Mouse (Mus musculus) CH12.LX (cell line): ENCODE data around the gene Trib3.

Experiments used
- CTCF ChIP-seq, 2 experiments: IDR thresholded peaks in 1 of 2; conservative IDR thresholded peaks in 1 of 2; 2 replicates each; pipeline ENCODE4 v1.5.1; 2011 to 2012; ENCODE audit warnings: low read depth in 2 of 2, low read length in 2 of 2, improper control_type of control experiment in 1 of 2, inconsistent platforms in 1 of 2, mild to moderate bottlenecking in 1 of 2, moderate library complexity in 1 of 2
- ETS1 ChIP-seq: conservative IDR thresholded peaks from 2 replicates; pipeline ENCODE4 v1.6.1; 2012; ENCODE audit warnings: low read depth, mild to moderate bottlenecking, inconsistent platforms, low read length, improper control_type of control experiment, moderate library complexity
- NELFE ChIP-seq: IDR thresholded peaks from 2 replicates; pipeline ENCODE4 v1.6.1; 2011; ENCODE audit warnings: low read depth, low read length, improper control_type of control experiment
- USF1 ChIP-seq: IDR thresholded peaks from 2 replicates; pipeline ENCODE4 v1.6.1; 2014; ENCODE audit warnings: low read depth, mild to moderate bottlenecking, inconsistent platforms, low read length, improper control_type of control experiment

DNA sequence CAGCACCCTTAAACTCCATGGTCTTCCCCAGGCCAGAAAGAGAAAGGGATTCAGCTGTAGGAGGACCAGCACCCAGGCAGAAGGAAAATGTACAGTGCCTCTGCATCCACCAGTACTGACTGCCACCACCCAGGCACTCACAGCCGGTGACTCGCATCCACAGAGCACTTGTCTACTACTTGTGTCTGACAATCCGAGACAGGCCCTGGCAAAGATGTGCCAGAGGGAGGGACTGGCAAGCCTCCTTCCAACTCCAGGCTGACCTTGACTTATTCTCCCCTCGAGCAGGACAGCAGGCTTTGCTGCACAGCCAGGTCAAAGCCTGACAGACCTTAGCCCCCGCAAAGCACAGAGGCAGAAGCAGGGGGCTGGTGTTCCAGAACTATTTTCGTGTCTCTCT is 26.8 kb downstream of the Trib3 start:
- TF ChIP-seq NELFE = no peak
- no peak for TF ChIP-seq ETS1
- TF ChIP-seq USF1 = no peak
- no peak for TF ChIP-seq CTCF (conservative IDR thresholded peaks at IDR 0.05 in 1 of 2, IDR thresholded peaks at IDR 0.05 in 1 of 2; ENCODE audit: low read depth in 2 of 2, low read length in 2 of 2)
